Mouse (Mus musculus) myocyte (in vitro differentiated cells): Measurements from ENCODE around the gene Insl6.

Experiments
- MYOG ChIP-seq, 3 experiments: IDR thresholded peaks; one replicate each; pipeline ENCODE4 v1.6.1; 2011; ENCODE audit warnings: control low read depth in 2 of 3, low read depth in 2 of 3, mild to moderate bottlenecking in 2 of 3; ENCODE audit not compliant: insufficient read length in 2 of 3, control insufficient read depth in 1 of 3, insufficient read depth in 1 of 3
- POLR2A ChIP-seq: IDR thresholded peaks from one replicate; pipeline ENCODE4 v1.6.1; 2011; ENCODE audit warnings: low read depth, mild to moderate bottlenecking, control low read depth, moderate library complexity; ENCODE audit not compliant: insufficient read length
- POLR2AphosphoS2 ChIP-seq: IDR thresholded peaks from one replicate; pipeline ENCODE4 v1.6.1; 2011; ENCODE audit warnings: low read depth, control low read depth; ENCODE audit not compliant: insufficient read length

DNA sequence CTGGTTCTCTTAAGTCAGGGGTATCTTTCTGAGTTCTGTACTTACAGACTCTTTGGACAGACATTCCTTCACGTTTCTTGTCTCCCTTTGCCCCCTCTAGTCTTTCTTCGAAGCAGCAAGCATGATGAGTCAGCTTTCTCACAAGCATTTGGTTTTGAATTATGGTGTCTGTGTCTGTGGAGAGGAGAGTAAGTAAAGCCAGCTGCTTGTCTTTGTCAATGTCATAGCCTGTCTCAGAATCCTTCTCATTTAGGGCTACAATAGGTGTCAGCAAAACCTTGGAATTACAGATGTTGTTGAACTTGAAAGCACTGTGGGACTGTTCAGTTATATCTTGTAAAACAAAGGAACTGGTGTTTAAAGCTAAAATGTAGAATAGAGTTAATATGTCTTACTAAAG is 30.4 kb downstream of the Insl6 start:
- TF ChIP-seq POLR2A, result no peak
- TF ChIP-seq MYOG (IDR thresholded peaks at IDR 0.05; ENCODE audit: control insufficient read depth in 1 of 3, insufficient read depth in 1 of 3, insufficient read length in 2 of 3, low read depth in 2 of 3), result no peak
- TF ChIP-seq POLR2AphosphoS2, result no peak
